ENCODE assay signal across 7 mouse cellular contexts in the genomic region with DNA sequence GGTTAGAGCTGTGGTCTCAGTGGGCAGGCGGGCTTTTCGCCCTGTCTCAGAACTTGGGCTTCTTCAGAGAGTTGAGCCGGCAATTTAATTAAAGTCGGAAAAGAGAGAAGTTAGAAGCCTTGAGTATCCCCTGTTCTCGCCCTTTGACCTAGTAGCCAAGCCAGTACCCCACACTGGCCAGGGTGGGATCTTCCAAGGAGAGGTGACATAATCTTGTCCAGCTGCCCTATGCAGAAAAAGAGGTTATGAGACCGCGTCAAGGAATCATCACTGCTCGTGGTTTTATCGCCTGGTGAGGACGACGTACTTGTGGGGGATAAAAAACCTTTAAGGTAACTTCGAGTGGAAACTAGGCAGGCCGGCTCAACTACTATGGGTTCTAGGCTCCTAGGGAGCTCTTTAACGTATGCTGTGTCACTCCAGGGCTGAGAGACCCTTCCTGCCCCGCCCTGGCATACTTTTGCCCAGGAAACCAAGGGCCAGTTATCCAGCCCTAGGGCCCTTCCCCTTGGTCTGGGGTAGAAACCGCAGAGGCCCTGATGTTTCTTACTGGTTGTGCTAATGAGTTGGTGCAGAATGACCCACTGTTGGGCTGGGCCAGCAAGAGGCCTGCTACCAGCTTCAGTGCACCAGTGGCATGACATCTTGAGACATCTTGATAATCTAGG. TPM values are rescaled to one million over a fixed set of nuclear protein-coding genes. Genes with fewer than 3 reads are reported as not detected.
A peak's percentile ranks its signal among the peaks of the same experiment; 100 is the strongest.
DNase-seq lines count a peak whose midpoint lies in the region; ATAC-seq and TF ChIP-seq lines count a peak whose summit lies in the region.

No protein-coding gene starts in this region.

- no peak for TF ChIP-seq POLR2A in spleen, adult 2 months (IDR thresholded peaks at IDR 0.05; ENCODE audit: low read depth, low read length)

- DNase-seq in spleen, adult 2 months (ENCODE audit: low read depth in 1 of 2, low spot score in 2 of 2), result no peak
- no peak for DNase-seq in spleen, adult 18-20 months
- peak; percentile 12 for DNase-seq in liver
- DNase-seq in layer of hippocampus, adult 8-10 months (ENCODE audit: low spot score in 2 of 2), result no peak
- no peak for DNase-seq in cerebellum, adult 11 months

- H3K27me3 ChIP-seq in spleen, adult 2 months (ENCODE audit: control insufficient read depth, insufficient read depth, low read length), result peaks cover 25% of the 10 kb centered on the region
- peaks cover 45% of the 10 kb centered on the region for H3K27me3 ChIP-seq in forebrain, embryonic 15.5 days
- peaks cover 20% of the 10 kb centered on the region for H3K27me3 ChIP-seq in stomach, embryonic 15.5 days (replicated peaks)

- H3K9ac ChIP-seq in forebrain, embryonic 15.5 days (replicated peaks), result peak overlapping the region; percentile 55; the same call in 1 of the 2 replicates
- H3K9ac ChIP-seq in stomach, embryonic 15.5 days, result peak overlapping the region; percentile 33

- peak overlapping the region; percentile 100 for H3K4me2 ChIP-seq in forebrain, embryonic 15.5 days (replicated peaks)
- peak overlapping the region; percentile 98 for H3K4me2 ChIP-seq in stomach, embryonic 15.5 days

- H3K36me3 ChIP-seq in spleen, adult 2 months (ENCODE audit: control insufficient read depth, insufficient read depth, low read length), result no peaks in the 10 kb centered on the region
- no peaks in the 10 kb centered on the region for H3K36me3 ChIP-seq in forebrain, embryonic 15.5 days
- H3K36me3 ChIP-seq in stomach, embryonic 15.5 days, result no peaks in the 10 kb centered on the region

- WGBS in spleen, adult 2 months, result 32% methylated on average over 16 of the region's 16 CpGs
- 20% methylated on average over 16 of the region's 16 CpGs for WGBS in forebrain, embryonic 15.5 days
- WGBS in stomach, embryonic 15.5 days, result 39% methylated on average over 16 of the region's 16 CpGs

- H3K27ac ChIP-seq in spleen, adult 2 months (ENCODE audit: insufficient read depth, low read length), result no peak overlapping the region
- H3K27ac ChIP-seq in forebrain, embryonic 15.5 days (replicated peaks), result no peak overlapping the region
- no peak overlapping the region for H3K27ac ChIP-seq in stomach, embryonic 15.5 days

- TF ChIP-seq CTCF in spleen, adult 2 months (IDR thresholded peaks at IDR 0.05; ENCODE audit: extremely low read depth, insufficient read depth, insufficient read length, insufficient replicate concordance), result no peak

- no peak for ATAC-seq in forebrain, embryonic 15.5 days (replicated peaks)
- no peak for ATAC-seq in stomach, embryonic 15.5 days (ENCODE audit: insufficient read depth, low FRiP score, low read depth)

- H3K4me3 ChIP-seq in spleen, adult 2 months (ENCODE audit: extremely low read depth, insufficient read depth, insufficient read length), result peak overlapping the region; percentile 72; the same call in 1 of the 2 replicates
- peak overlapping the region; percentile 77 for H3K4me3 ChIP-seq in forebrain, embryonic 15.5 days
- H3K4me3 ChIP-seq in stomach, embryonic 15.5 days (replicated peaks), result peak overlapping the region; percentile 69

- no peaks in the 10 kb centered on the region for H3K9me3 ChIP-seq in forebrain, embryonic 15.5 days
- H3K9me3 ChIP-seq in stomach, embryonic 15.5 days, result no peaks in the 10 kb centered on the region

- peaks cover 3% of the 10 kb centered on the region; the same call in 1 of the 2 replicates for H3K4me1 ChIP-seq in spleen, adult 2 months (ENCODE audit: control insufficient read depth, insufficient read depth, insufficient read length)
- peaks cover 20% of the 10 kb centered on the region for H3K4me1 ChIP-seq in forebrain, embryonic 15.5 days
- H3K4me1 ChIP-seq in stomach, embryonic 15.5 days, result no peaks in the 10 kb centered on the region

RNA-seq across cellular contexts. Expression of gene Rbpms2, which starts 2.0 kb away (rescaled TPM):
- 13.9 and 17.9 TPM in 2 replicates for polyA plus RNA-seq in spleen, adult 2 months (2012; rRNA removed)
- polyA plus RNA-seq in forebrain, embryonic 15.5 days (2015; fragmentation: Nextera tagmentation; extraction: Ambion mirVana), result 3.3 and 3.6 TPM in 2 replicates
- polyA plus RNA-seq in stomach, embryonic 15.5 days (2015; fragmentation: Nextera tagmentation; extraction: Ambion mirVana), result 19.3 and 23.2 TPM in 2 replicates
- 1 to 10 TPM; 3.7 to 5.4 (median 4.6) TPM for total RNA-seq in layer of hippocampus, adult 8-10 months (2022)

RNA-seq across cellular contexts. Expression of gene Oaz2, which starts 36.3 kb away (rescaled TPM):
- 48.0 and 54.2 TPM in 2 replicates for polyA plus RNA-seq in spleen, adult 2 months (2012; rRNA removed)
- 328 and 347 TPM in 2 replicates for polyA plus RNA-seq in forebrain, embryonic 15.5 days (2015; fragmentation: Nextera tagmentation; extraction: Ambion mirVana)
- polyA plus RNA-seq in stomach, embryonic 15.5 days (2015; fragmentation: Nextera tagmentation; extraction: Ambion mirVana), result 231 and 236 TPM in 2 replicates
- 100 to 1,000 TPM; 188 to 226 (median 208) TPM for total RNA-seq in layer of hippocampus, adult 8-10 months (2022)

RNA-seq across cellular contexts. Expression of gene Pif1, which starts 44.5 kb away (rescaled TPM):
- 4.3 and 6.4 TPM in 2 replicates for polyA plus RNA-seq in spleen, adult 2 months (2012; rRNA removed)
- 11.8 and 12.4 TPM in 2 replicates for polyA plus RNA-seq in forebrain, embryonic 15.5 days (2015; fragmentation: Nextera tagmentation; extraction: Ambion mirVana)
- polyA plus RNA-seq in stomach, embryonic 15.5 days (2015; fragmentation: Nextera tagmentation; extraction: Ambion mirVana), result 11.4 and 12.3 TPM in 2 replicates
- total RNA-seq in layer of hippocampus, adult 8-10 months (2022), result under 1 TPM; 0.09 to 0.24 (median 0.16) TPM

RNA-seq across cellular contexts. Expression of gene Plekho2, which starts 51.6 kb away (rescaled TPM):
- 55.8 and 61.8 TPM in 2 replicates for polyA plus RNA-seq in spleen, adult 2 months (2012; rRNA removed)
- polyA plus RNA-seq in forebrain, embryonic 15.5 days (2015; fragmentation: Nextera tagmentation; extraction: Ambion mirVana), result 5.1 and 5.2 TPM in 2 replicates
- polyA plus RNA-seq in stomach, embryonic 15.5 days (2015; fragmentation: Nextera tagmentation; extraction: Ambion mirVana), result 17.0 and 18.1 TPM in 2 replicates
- 10 to 100 TPM; 13.4 to 21.0 (median 14.2) TPM for total RNA-seq in layer of hippocampus, adult 8-10 months (2022)
